Mouse (Mus musculus): ENCODE results near the gene Mb. TPM values are rescaled to one million over a fixed set of nuclear protein-coding genes. Genes with fewer than 3 reads are reported as not detected.
"Not testable (repeated sequence)": the region's sequence is repeated elsewhere in the genome, so short reads cannot be mapped to it uniquely, and the experiment has no call there.

Gene Mb
- polyA plus RNA-seq, 1 experiment from 2014 or later = 139 TPM

GRCm38 (mm10) chr15:77072556-77073163, 22.2 kb upstream of the Mb start:
- Histone ChIP-seq H3K4me1 (ENCODE audit: control insufficient read depth, insufficient read depth, low read length) (peaks cover 19% of the 10 kb centered on the region), H3K9me3 (replicated peaks; ENCODE audit: control insufficient read depth, low read length) (no peaks in the 10 kb centered on the region), H3K27me3 (ENCODE audit: control insufficient read depth, insufficient read depth, low read length) (no peaks in the 10 kb centered on the region), H3K4me3 (ENCODE audit: low read depth, low read length) (no peak overlapping the region), H3K27ac (ENCODE audit: low read depth, low read length) (no peak overlapping the region), H3K4me2 (no peak overlapping the region), H3K36me3 (ENCODE audit: control insufficient read depth, insufficient read depth, low read length) (peaks cover 18% of the 10 kb centered on the region), H3K9ac (ENCODE audit: low read depth, low read length) (no peak overlapping the region)
- WGBS (ENCODE audit: insufficient replicate concordance) = 75% methylated on average over 4 of the region's 4 CpGs
- ATAC-seq (replicated peaks; ENCODE audit: insufficient number of reproducible peaks, low FRiP score, low TSS enrichment) = no peak

GRCm38 (mm10) chr15:77071501-77071900, 21.0 kb upstream of the Mb start:
- 10% methylated on average over 10 of the region's 10 CpGs for WGBS (ENCODE audit: insufficient replicate concordance)
- Histone ChIP-seq H3K4me2 (peak overlapping the region; percentile 24), H3K4me3 (ENCODE audit: low read depth, low read length) (no peak overlapping the region), H3K36me3 (ENCODE audit: control insufficient read depth, insufficient read depth, low read length) (peaks cover 7% of the 10 kb centered on the region), H3K27ac (ENCODE audit: low read depth, low read length) (0 out of 2 replicates have a peak overlapping the region, but pooled peaks have one; percentile 15), H3K4me1 (ENCODE audit: control insufficient read depth, insufficient read depth, low read length) (peaks cover 19% of the 10 kb centered on the region), H3K9me3 (replicated peaks; ENCODE audit: control insufficient read depth, low read length) (no peaks in the 10 kb centered on the region), H3K9ac (ENCODE audit: low read depth, low read length) (no peak overlapping the region), H3K27me3 (ENCODE audit: control insufficient read depth, insufficient read depth, low read length) (no peaks in the 10 kb centered on the region)
- ATAC-seq (replicated peaks; ENCODE audit: insufficient number of reproducible peaks, low FRiP score, low TSS enrichment) = no peak

DNA sequence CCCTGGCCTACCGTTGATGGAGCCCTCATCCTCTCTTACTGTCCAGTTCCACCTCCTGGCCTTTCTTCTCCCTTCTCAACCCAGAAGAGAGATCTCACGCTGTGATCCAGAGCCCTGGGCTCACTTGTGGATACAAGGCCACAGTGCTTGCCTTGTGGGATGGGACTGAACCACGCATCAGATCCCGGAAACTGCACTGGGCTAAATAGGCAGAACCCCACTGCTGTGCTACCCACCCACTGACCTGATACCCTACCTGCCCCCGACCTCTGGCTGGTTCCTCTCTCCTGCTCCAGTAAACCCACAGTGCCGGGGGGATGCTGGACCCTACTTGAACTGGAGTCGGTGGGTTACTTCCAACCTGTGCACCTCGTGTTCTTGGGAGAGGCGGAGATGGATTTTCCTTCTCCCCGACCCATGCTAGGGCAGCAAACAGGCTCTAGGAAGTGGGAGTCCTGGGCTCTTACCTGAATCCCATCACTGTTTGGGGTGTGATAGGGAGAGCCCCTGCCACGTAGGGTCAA, 20.3 kb upstream of the Mb start:
- WGBS (ENCODE audit: insufficient replicate concordance) = 84% methylated on average over 11 of the region's 11 CpGs
- no peak for ATAC-seq (replicated peaks; ENCODE audit: insufficient number of reproducible peaks, low FRiP score, low TSS enrichment)
- Histone ChIP-seq H3K9ac (ENCODE audit: low read depth, low read length) (no peak overlapping the region), H3K4me1 (ENCODE audit: control insufficient read depth, insufficient read depth, low read length) (peaks cover 19% of the 10 kb centered on the region), H3K9me3 (replicated peaks; ENCODE audit: control insufficient read depth, low read length) (no peaks in the 10 kb centered on the region), H3K27me3 (ENCODE audit: control insufficient read depth, insufficient read depth, low read length) (no peaks in the 10 kb centered on the region), H3K27ac (ENCODE audit: low read depth, low read length) (no peak overlapping the region), H3K4me2 (no peak overlapping the region), H3K36me3 (ENCODE audit: control insufficient read depth, insufficient read depth, low read length) (peaks cover 3% of the 10 kb centered on the region; the same call in 1 of the 2 replicates), H3K4me3 (ENCODE audit: low read depth, low read length) (no peak overlapping the region)

DNA sequence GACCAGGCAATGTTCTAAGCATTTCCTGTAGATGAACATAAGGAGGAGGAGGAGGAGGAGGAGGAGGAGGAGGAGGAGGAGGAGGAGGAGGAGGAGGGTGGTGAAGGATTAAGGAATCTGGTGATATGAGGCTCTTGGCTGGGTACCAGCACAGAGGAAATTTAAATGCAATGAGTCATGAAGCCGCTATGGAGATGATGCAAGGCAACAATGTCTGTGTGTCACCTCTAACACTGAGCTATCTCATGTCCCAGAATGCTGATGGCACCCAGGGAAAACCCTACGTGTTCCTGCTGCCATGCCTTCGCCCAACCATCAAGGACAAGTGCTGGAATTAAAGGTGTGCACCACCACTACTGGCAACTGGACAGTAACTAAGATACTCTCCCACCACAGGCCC, 18.5 kb upstream of the Mb start:
- H3K27ac ChIP-seq (ENCODE audit: low read depth, low read length) = peak overlapping the region; percentile 42; the same call in 1 of the 2 replicates
- no peak overlapping the region for H3K9ac ChIP-seq (ENCODE audit: low read depth, low read length)
- H3K9me3 ChIP-seq (replicated peaks; ENCODE audit: control insufficient read depth, low read length) = no peaks in the 10 kb centered on the region
- peaks cover 19% of the 10 kb centered on the region for H3K4me1 ChIP-seq (ENCODE audit: control insufficient read depth, insufficient read depth, low read length)
- 53% methylated on average over 3 of the region's 3 CpGs for WGBS (ENCODE audit: insufficient replicate concordance)
- no peaks in the 10 kb centered on the region for H3K27me3 ChIP-seq (ENCODE audit: control insufficient read depth, insufficient read depth, low read length)
- H3K4me3 ChIP-seq (ENCODE audit: low read depth, low read length) = no peak overlapping the region
- no peaks in the 10 kb centered on the region for H3K36me3 ChIP-seq (ENCODE audit: control insufficient read depth, insufficient read depth, low read length)
- H3K4me2 ChIP-seq = no peak overlapping the region
- no peak for ATAC-seq (replicated peaks; ENCODE audit: insufficient number of reproducible peaks, low FRiP score, low TSS enrichment)

GRCm38 (mm10) chr15:77068439-77068861, 18.0 kb upstream of the Mb start:
- 32% methylated on average over 3 of the region's 3 CpGs for WGBS (ENCODE audit: insufficient replicate concordance)
- Histone ChIP-seq H3K27ac (ENCODE audit: low read depth, low read length) (peak overlapping the region; percentile 42), H3K4me2 (no peak overlapping the region), H3K9ac (ENCODE audit: low read depth, low read length) (0 out of 2 replicates have a peak overlapping the region, but pooled peaks have one; percentile 17), H3K36me3 (ENCODE audit: control insufficient read depth, insufficient read depth, low read length) (no peaks in the 10 kb centered on the region), H3K4me3 (ENCODE audit: low read depth, low read length) (no peak overlapping the region), H3K27me3 (ENCODE audit: control insufficient read depth, insufficient read depth, low read length) (no peaks in the 10 kb centered on the region), H3K4me1 (ENCODE audit: control insufficient read depth, insufficient read depth, low read length) (peaks cover 19% of the 10 kb centered on the region), H3K9me3 (replicated peaks; ENCODE audit: control insufficient read depth, low read length) (no peaks in the 10 kb centered on the region)
- ATAC-seq (replicated peaks; ENCODE audit: insufficient number of reproducible peaks, low FRiP score, low TSS enrichment) = no peak; the same call in 1 of the 2 replicates

DNA sequence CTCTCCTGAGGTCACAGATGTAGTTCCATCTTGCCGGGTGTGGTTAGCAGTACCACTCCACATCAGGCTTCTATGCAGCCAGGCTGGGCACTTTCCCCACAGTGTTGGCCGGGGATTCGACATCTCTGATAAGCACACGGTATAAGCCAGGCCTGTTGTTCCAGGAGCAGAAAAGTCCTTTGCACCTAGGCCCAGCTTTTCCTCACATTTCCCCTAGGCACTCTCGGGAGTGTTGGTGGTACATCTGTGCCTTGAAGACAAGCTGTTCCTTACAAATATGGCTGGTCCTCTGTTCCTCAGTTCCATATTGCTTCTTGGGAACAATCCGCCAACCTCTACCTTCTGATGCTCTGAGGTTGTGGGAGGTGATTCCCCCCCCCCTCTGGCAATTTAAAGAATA, 15.8 kb upstream of the Mb start:
- no peak overlapping the region for H3K4me2 ChIP-seq
- H3K36me3 ChIP-seq (ENCODE audit: control insufficient read depth, insufficient read depth, low read length) = no peaks in the 10 kb centered on the region
- peaks cover 9% of the 10 kb centered on the region for H3K4me1 ChIP-seq (ENCODE audit: control insufficient read depth, insufficient read depth, low read length)
- H3K4me3 ChIP-seq (ENCODE audit: low read depth, low read length) = no peak overlapping the region
- no peaks in the 10 kb centered on the region for H3K27me3 ChIP-seq (ENCODE audit: control insufficient read depth, insufficient read depth, low read length)
- ATAC-seq (replicated peaks; ENCODE audit: insufficient number of reproducible peaks, low FRiP score, low TSS enrichment) = no peak
- 49% methylated on average over 6 of the region's 6 CpGs for WGBS (ENCODE audit: insufficient replicate concordance)
- no peaks in the 10 kb centered on the region for H3K9me3 ChIP-seq (replicated peaks; ENCODE audit: control insufficient read depth, low read length)
- no peak overlapping the region for H3K27ac ChIP-seq (ENCODE audit: low read depth, low read length)
- no peak overlapping the region for H3K9ac ChIP-seq (ENCODE audit: low read depth, low read length)

- Histone ChIP-seq H3K9ac (ENCODE audit: low read depth, low read length) (no peak overlapping the region), H3K9me3 (replicated peaks; ENCODE audit: control insufficient read depth, low read length) (no peaks in the 10 kb centered on the region), H3K4me2 (no peak overlapping the region), H3K27me3 (ENCODE audit: control insufficient read depth, insufficient read depth, low read length) (no peaks in the 10 kb centered on the region), H3K27ac (ENCODE audit: low read depth, low read length) (no peak overlapping the region), H3K4me1 (ENCODE audit: control insufficient read depth, insufficient read depth, low read length) (peaks cover 9% of the 10 kb centered on the region; the same call in 1 of the 2 replicates), H3K36me3 (ENCODE audit: control insufficient read depth, insufficient read depth, low read length) (no peaks in the 10 kb centered on the region), H3K4me3 (ENCODE audit: low read depth, low read length) (no peak overlapping the region)
- WGBS (ENCODE audit: insufficient replicate concordance) = 87% methylated on average over 6 of the region's 6 CpGs
- ATAC-seq (replicated peaks; ENCODE audit: insufficient number of reproducible peaks, low FRiP score, low TSS enrichment) = no peak
These were observed 14.9 kb upstream of the Mb start for GRCm38 (mm10) chr15:77065259-77065852.

- no peaks in the 10 kb centered on the region for H3K27me3 ChIP-seq (ENCODE audit: control insufficient read depth, insufficient read depth, low read length)
- no peaks in the 10 kb centered on the region for H3K36me3 ChIP-seq (ENCODE audit: control insufficient read depth, insufficient read depth, low read length)
- no peak overlapping the region for H3K9ac ChIP-seq (ENCODE audit: low read depth, low read length)
- no peak overlapping the region for H3K27ac ChIP-seq (ENCODE audit: low read depth, low read length)
- H3K4me3 ChIP-seq (ENCODE audit: low read depth, low read length) = no peak overlapping the region
- H3K4me2 ChIP-seq = no peak overlapping the region
- H3K9me3 ChIP-seq (replicated peaks; ENCODE audit: control insufficient read depth, low read length) = no peaks in the 10 kb centered on the region; the same call in 1 of the 2 replicates
- H3K4me1 ChIP-seq (ENCODE audit: control insufficient read depth, insufficient read depth, low read length) = no peaks in the 10 kb centered on the region
- ATAC-seq (replicated peaks; ENCODE audit: insufficient number of reproducible peaks, low FRiP score, low TSS enrichment) = no peak
These were observed 12.3 kb upstream of the Mb start for GRCm38 (mm10) chr15:77062746-77063145.

DNA sequence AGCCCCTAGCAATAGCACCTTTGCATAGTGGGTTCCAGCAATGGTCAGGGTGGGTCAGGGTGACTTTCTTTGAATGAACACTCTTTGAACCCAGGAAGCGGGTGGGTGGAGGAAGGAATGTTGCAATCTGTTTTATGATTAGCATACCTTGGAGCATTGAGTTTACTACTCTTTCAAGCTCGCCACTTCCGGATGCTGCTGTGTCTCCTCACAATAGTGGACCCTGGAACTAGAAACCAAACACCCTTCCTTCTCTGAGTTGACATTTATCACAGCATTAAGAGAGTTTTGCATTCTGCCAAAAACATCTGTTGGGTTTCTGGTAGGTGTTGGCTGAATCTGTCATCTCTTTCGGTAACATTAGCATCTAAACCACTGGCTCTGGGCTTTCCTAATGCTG, 8.9 kb upstream of the Mb start:
- not testable (repeated sequence) for H3K4me2 ChIP-seq; H3K9ac ChIP-seq (ENCODE audit: low read depth, low read length); H3K27me3 ChIP-seq (ENCODE audit: control insufficient read depth, insufficient read depth, low read length); H3K36me3 ChIP-seq (ENCODE audit: control insufficient read depth, insufficient read depth, low read length); H3K4me3 ChIP-seq (ENCODE audit: low read depth, low read length); H3K9me3 ChIP-seq (replicated peaks; ENCODE audit: control insufficient read depth, low read length); H3K27ac ChIP-seq (ENCODE audit: low read depth, low read length); ATAC-seq (replicated peaks; ENCODE audit: insufficient number of reproducible peaks, low FRiP score, low TSS enrichment)
- 84% methylated on average over 4 of the region's 4 CpGs for WGBS (ENCODE audit: insufficient replicate concordance)
- H3K4me1 ChIP-seq (ENCODE audit: control insufficient read depth, insufficient read depth, low read length) = peaks cover 16% of the 10 kb centered on the region

Measured in heart, embryonic 11.5 days (tissue).